Mouse (Mus musculus): Measurements from ENCODE around the gene Zcchc24. TPM values are rescaled to one million over a fixed set of nuclear protein-coding genes. Genes with fewer than 3 reads are reported as not detected.

The Zcchc24 gene
- total RNA-seq, 2 experiments from 2014 or later: 35.0 to 39.0 TPM

DNA sequence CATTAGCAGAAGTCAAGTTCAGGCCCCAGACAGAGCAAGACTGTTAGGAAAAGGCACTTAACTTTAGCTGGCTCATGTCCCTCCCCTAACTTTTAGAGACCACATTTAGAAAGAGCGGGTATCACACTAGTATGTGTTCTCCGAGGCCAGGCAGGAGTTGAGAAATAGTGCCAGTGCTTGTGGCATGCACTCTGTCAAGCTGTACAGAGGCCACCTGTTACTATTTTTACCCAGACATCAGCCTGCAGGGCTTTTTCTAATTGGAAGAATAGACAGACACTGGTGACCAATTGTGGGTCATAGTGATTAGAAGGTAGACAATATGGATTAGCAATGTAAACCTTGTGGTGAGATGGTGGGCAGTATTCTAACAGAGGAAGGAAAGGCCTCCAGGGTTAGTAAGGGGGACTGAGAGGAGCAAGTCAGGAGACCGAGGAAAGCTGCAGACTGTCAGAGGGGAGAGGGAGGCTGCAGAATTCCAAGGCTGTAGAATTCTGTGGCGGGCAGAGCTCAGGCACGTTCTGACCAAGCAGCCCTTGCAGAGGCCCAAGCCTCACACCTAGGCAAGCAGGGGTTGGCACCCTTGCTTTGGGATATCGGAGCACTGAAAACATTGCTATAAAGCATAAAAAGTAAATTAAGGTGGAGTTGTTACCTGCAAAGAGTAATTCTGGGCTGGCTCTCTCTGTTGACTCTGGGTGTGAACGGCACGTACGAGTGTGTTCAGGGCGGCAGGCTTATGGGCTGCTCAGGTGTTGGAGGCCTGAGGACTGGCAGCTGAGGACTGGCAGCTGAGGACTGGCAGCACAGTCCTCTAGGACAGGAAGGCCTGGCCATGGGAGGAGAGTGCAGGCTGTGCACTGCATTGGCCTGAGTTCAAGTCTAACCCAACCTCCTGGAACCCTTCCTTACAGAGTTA is 81.6 kb downstream of the Zcchc24 start:
- intact Hi-C loops (cut with DNase I): no loop called here
- peak in 1 of 2 experiments; percentile 15 for DNase-seq

DNA sequence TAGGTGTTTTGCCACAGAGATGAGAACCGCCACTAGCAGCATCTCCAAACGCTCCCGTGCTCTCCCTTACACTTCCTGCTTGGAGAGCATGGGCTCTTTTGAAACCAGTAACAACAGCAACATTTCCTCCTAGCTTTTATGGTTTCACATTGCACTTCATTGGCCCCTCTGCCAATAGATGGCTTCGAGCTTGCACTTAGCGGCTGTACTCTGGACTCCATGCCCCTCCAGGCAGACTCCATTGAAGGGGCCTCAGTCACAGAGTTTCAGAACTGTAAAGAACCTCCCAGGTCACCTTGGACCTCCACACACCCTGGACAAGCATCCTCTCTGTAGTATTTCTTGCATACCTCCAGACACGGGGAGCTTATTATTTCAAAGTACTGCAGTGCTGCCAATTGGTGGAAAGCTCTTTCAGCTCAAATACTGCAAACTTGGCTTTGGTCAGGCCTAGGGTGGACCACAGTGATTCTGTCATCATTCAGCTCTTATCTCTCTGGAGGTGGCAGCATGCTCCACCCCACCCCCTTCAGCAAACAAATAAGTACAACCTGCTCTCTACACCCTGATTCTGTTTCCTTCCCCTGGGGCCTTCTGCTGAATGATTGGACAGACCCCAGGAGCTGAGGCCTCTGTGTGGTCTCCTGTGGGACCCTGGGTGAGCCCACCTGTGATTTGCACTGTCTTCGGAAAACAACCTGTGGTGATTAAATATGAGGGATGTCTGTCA is 82.5 kb downstream of the Zcchc24 start:
- intact Hi-C loops (cut with DNase I): no loop called here
- peak in 1 of 2 experiments; percentile 19 for DNase-seq

DNA sequence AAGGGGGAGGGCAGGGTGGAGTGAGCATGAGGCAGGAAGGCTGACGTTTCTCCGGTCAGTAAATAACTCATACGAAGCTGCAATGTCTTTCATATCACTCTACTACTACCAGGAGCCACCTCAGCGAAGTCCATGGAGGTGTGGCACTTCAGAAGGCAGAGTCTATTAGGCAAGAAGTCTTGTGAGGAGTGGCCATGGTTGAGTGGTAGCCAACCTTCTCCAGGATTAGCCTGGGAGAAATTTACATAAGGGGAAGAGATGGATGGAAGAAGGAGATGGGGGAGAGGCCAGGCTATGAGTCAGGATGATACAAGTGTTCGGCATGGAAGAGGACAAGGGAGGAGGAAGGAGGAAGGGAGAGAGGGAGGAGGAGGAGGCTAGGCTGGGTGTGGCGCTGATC is 86.8 kb downstream of the Zcchc24 start:
- intact Hi-C loops (cut with DNase I): no loop called here
- no peak for DNase-seq

DNA sequence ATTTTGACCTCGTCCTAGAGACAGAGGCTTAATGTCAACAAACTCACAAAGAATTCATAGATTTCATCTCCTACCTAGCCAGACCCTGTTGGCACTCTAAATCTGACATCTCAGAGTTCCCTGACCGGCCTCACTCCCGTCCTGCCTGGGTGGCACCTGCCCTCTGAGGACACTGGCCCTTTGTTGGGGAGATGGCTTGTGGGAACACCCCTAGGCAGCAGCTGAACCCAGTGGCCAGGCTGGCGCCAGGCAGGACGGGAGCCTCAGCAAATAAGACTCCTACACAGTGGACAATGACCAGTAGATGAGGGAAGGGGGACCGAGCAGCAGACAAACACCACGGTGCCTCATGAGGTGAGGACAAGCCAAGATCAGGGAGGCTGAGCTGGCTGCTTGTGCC is 89.2 kb downstream of the Zcchc24 start:
- DNase-seq: no peak
- intact Hi-C loops (cut with DNase I): no loop called here

DNA sequence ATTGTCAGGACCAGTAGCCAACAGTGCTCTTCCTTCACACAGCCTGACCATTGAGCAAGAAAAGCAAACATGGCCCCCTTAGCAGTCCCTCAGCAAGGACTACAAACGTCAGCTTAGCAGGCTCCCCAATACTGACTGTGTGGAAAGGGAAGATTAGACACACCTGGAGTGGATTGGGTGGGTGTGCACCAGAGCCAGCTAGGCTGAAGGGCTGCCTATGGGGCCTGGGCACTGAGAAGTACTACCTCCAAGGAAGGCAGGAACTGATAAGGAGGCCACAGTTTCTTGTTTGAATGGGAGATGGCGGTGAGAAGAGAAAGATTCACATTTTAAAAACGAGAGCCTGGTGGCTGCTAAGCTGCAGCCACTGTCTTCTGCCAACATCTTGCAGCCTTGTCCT is 101.3 kb downstream of the Zcchc24 start:
- intact Hi-C loops (cut with DNase I): no loop called here
- no peak for DNase-seq

DNA sequence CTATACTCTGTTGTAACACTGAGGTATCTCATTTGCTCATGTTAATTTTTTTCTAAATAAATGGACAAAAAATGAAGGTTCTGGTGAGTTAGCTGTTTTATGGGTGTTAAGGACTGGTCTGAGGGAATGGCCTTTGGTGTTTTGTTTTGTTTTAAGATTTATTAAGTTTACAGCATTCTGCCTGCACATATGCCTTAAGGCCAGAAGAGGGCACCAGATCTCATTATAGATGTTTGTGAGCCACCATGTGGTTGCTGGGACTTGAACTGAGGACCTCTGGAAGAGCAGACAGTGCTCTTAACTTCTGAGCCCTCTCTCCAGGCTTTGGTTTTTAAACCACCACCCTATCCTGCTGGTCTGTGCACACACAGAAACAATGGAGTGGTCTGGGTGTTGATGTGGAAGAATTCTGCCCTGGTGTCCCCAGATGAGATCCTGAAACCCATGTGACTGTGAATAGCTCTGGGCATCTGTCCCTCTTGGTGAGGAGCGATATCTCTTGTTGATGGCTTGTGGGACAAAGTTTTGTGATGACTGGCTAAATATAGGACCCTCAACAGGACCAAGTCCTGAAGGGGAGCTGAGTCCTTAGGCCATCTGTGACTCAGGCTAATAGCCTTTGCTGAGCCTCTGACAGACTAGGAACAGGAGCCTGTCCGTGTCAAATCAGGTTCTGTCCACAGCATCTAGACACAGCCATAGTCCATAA is 102.0 kb downstream of the Zcchc24 start:
- intact Hi-C loops (cut with DNase I): no loop called here
- peak in 1 of 2 experiments; percentile 46 for DNase-seq

DNA sequence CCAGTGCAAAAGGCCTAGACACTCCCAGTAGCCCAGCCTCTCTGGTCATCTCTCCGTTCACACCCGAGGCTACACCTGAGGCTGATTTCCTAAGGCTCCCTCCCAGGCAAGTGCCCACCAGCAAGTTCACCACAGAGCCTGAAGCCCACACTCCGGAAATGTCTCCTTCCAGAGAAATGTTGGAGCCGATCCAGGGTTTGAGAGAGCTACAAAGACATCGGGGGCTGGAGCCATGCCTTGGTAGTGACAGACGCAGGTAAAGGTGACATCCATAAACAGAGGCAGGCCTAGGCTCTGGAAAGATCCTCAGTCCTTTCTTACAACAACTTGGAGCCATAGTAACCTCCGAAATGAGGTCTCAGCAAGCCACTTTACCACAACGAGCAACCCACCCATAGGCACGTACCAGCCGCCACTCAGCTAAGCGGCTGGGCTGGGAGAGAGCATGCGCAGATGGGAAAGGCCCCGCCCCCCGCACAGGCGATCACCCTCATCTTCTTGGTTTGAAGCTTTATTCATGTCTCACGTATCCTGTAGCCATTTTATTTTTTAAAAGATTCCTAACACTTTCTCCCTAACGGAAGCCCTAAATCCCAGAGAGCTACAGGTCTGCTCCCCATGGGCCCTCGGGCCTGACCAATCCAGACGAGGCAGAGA is 103.4 kb downstream of the Zcchc24 start:
- intact Hi-C loops (cut with DNase I): loop anchor here (1.0 kb wide), 1 partner anchor 29 kb away; the partner anchor contains the start of gene Ppif
- DNase-seq: no peak

DNA sequence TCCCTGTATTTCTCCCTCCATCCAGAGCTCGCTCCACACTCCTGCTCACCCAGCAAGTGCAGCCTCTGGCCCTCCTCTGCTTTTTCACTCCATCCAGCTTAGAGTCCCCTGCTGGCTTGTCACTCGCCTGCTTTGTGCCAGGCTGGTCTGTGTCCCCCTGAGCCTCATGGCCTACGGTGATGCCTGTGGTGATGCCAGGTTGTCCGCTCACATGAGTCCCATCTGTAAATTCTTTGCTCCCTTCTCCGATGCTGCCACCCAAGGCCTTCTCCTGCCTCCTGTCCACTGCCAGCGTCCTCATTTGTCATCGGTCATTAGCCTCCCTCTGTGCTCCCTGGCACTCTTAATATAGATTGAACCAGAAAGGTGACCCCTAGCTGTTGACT is 104.5 kb downstream of the Zcchc24 start:
- intact Hi-C loops (cut with DNase I): no loop called here
- DNase-seq: peak in 1 of 2 experiments; percentile 28

DNA sequence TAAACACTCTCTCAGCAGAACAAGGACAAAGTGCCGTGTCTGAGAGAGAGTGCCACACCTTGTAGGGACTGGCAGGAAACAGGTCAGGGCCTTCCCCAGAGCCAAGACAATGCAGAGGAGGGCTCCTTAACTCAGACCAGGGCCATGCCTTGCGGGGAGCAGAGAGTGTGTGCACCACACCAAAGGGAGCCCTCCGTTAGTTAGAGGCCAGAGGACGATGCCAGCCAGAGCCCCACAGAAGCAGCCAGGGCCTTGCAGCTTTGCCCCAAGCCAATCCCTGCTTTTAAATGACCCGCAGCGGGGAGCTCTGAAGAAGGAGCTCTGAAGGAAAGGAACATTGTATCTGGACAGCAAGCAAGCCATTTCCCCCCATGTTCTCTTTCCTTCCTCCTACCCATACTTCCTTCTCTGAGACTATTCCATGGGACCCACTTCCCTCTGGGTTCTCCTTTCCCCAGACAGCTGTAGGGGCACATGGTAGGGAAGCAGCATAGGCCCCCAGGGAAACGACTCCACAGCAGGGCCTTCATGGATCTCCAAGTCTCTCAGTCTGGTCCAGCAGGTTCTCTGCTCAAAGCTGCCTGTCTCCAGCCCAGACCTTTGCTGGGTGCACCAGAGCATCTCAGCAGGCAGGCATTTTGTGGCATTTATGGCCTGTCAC is 105.1 kb downstream of the Zcchc24 start:
- DNase-seq: no peak
- intact Hi-C loops (cut with DNase I): no loop called here

Other genes with a start within 250 kb of the Zcchc24 start
- gene Ppif, start 74.9 kb downstream of the Zcchc24 start, total RNA-seq (2021): 100 to 1,000 TPM; 294 to 308 TPM
- gene Anxa11, start 73.1 kb upstream of the Zcchc24 start, total RNA-seq (2021): 10 to 100 TPM; 81.8 to 87.0 TPM
- gene Plac9a, start 134.1 kb upstream of the Zcchc24 start, total RNA-seq (2021): 1 to 10 TPM; 2.0 to 2.4 TPM
- gene Tmem254a, start 158.6 kb upstream of the Zcchc24 start, total RNA-seq (2021): 1 to 10 TPM in 1 of 2 experiments, under 1 TPM in 1; 0.75 to 1.2 TPM
- gene Cphx1, start 169.3 kb upstream of the Zcchc24 start, total RNA-seq (2021): not detected
- under 1 TPM in 1 of 2 experiments, not detected in 1; 0.14 TPM for gene Duxbl1, start 209.5 kb upstream of the Zcchc24 start, total RNA-seq (2021)

Measured in heart, postnatal 36 days (tissue).